Mouse (Mus musculus): Measurements from ENCODE around the gene Depp1. TPM values are rescaled to one million over a fixed set of nuclear protein-coding genes. Genes with fewer than 3 reads are reported as not detected.
"Not testable (repeated sequence)": the region's sequence is repeated elsewhere in the genome, so short reads cannot be mapped to it uniquely, and the experiment has no call there.

Gene Depp1
- polyA plus RNA-seq (2017; shearing (Covaris generic)): not detected

DNA sequence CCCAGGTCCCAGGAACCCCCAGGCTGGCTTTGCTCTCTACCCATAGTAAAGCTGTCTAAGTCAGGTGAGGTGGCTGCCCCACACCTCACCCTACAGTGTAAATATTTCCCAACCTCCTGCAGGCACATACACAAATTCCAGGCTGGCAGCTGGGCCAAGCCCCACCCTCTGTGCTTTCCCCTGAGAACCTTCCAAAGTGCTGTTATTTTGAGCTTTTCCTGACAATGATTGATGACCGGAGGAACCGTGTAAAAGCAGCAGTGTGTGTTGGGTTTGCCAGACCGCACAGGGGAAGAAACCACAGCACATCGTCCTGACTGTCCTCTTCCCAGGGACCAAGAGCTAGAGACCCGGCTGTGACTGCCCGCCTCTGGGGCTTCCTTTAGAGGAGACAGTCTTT is at the start of gene Depp1:
TSS of gene Depp1 (plus strand) at position 204 of the 400 bp plus-strand sequence.
- ATAC-seq: no peak

- not testable (repeated sequence) for ATAC-seq
Measured at GRCm38 (mm10) chr6:116600969-116601368, 49.4 kb upstream of the Depp1 start.

- no peak for ATAC-seq
Measured at GRCm38 (mm10) chr6:116607230-116607629, 43.2 kb upstream of the Depp1 start.

- no peak for ATAC-seq
Measured at GRCm38 (mm10) chr6:116615719-116616118, 34.7 kb upstream of the Depp1 start.

DNA sequence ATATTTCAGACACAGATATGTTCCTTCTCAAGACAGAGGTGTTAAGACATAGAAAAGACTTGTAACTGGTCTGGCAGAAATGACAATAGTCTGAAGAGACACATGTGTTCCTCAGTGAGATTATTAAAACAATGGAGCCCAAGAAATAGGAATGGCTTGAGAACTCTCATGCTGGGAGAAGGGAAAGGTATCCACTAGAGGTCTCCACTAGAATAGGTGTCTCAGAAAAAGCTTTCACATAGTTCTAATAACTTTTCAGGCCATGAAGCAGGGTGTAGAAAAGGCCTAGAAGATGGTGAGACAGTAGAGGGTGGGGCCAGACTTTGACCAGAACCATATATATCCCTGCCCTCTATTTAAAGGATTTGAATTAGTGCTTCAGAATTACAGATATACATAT is 32.3 kb upstream of the Depp1 start:
- ATAC-seq: no peak

- no peak for ATAC-seq
Measured at GRCm38 (mm10) chr6:116621318-116622023, 28.9 kb upstream of the Depp1 start.

DNA sequence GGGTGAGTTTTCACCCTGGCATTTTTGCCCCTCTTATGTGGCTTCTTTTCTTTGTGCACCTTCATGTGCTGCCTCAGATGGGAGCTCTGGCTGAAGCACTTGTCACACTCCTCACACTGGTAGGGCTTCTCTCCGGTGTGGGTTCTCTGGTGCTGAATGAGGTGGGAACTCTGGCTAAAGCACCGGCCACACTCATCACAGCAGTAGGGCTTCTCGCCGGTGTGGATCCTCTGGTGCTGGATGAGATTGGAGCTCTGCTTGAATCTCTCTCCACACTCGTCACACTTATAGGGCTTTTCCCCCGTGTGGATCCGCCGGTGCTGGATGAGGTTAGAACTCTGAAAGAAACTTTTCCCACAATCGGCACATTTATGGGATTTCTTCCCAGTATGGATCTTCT is 24.0 kb upstream of the Depp1 start:
- ATAC-seq: not testable (repeated sequence)

GRCm38 (mm10) chr6:116628095-116628494 is 22.3 kb upstream of the Depp1 start:
- no peak for ATAC-seq

DNA sequence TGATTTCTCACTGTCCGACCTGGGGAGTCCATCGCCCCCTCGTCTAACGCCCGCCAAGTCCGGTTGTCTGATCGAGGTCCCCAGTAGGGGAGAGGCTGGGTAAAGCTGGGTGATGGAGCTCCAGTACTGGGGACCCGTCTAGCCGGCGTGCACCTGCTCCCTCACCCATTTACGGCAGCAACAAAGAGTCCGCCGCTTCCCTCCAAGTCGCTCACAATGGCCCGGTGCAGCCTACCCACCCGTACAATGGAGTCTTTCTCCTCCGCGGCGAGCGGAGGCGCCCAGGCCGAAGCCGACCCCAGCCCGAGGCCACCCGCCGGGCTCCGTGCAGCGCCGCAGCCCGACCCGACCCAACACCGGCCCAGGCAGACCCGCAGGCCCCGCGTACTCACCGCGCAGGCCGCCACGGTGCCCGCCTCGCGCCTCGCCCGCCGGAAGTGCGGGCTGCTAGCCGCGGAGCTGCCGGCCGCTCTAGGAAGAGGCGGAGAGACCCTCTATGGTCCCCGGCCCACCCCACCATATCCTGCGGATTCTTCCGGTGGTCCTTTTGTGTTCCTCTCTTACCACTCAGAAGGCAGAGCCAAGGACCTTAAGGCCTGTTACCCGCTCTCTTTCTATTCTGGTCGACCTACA is 21.8 kb upstream of the Depp1 start, which contains the start of gene Zfp422:
TSS of gene Zfp422 (minus strand) at position 461 of the 633 bp plus-strand sequence.
- peak; percentile 74 for ATAC-seq

- ATAC-seq: no peak
Measured at GRCm38 (mm10) chr6:116629766-116630165, 20.6 kb upstream of the Depp1 start.

- peak; percentile 42 for ATAC-seq
Measured at GRCm38 (mm10) chr6:116632129-116632528, 18.3 kb upstream of the Depp1 start.

- no peak for ATAC-seq
Measured at GRCm38 (mm10) chr6:116633741-116634695, 16.4 kb upstream of the Depp1 start.

- ATAC-seq: no peak
Measured at GRCm38 (mm10) chr6:116635251-116636180, 14.9 kb upstream of the Depp1 start.

DNA sequence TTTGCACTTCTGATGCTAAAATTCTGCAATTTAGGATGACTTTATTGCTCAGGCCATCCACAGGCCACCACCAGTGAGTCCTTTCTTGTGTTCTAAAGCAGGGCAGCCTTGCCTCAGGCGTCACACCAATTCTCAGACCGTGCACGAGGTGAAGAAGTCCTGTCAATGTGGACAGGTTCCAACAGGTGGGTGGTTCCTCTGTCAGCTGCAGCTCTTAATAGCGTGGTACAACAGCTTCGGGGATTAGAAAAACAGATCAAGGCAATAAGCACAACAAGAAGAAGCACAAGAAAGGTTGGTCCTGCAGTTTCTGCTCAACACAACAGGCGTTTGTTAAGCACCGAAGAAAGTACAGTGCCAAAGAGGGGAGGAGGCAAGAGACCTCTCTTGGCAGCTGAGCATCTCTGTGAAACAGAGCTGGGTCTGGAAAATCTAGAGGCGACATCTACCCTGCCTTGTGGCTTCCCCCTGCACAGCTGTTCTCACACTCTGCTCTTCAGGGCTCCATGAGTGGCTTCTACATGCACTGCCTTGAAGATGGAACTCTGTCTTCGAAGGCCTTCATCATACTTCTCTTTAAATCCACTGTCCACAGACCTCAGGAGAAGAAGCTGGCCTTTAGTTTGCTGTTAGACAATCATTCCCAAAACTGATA is 13.7 kb upstream of the Depp1 start:
- ATAC-seq: no peak

GRCm38 (mm10) chr6:116637496-116637895 is 12.9 kb upstream of the Depp1 start:
- ATAC-seq: no peak

DNA sequence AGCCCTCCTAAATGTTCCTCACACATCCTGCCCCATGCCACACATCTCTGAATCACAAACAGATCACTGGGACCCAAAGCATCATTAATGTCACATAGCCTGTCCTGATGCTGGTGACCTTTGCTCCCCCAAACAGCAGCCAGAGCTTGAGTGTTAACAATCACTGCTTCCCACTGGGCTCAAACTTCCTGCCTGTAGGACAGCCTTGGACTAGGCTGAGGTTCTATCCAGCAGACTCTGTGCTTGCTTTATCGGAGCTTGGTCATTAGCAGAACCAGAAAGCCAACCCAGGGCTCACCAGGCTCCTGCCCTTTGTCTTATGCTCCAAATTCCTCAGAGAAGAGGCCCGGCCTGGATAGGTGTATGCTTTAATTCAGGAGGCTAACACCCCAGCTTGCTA is 11.5 kb upstream of the Depp1 start:
- ATAC-seq: no peak

GRCm38 (mm10) chr6:116639663-116640062 is 10.7 kb upstream of the Depp1 start:
- ATAC-seq: no peak

GRCm38 (mm10) chr6:116642942-116643341 is 7.5 kb upstream of the Depp1 start:
- ATAC-seq: no peak

DNA sequence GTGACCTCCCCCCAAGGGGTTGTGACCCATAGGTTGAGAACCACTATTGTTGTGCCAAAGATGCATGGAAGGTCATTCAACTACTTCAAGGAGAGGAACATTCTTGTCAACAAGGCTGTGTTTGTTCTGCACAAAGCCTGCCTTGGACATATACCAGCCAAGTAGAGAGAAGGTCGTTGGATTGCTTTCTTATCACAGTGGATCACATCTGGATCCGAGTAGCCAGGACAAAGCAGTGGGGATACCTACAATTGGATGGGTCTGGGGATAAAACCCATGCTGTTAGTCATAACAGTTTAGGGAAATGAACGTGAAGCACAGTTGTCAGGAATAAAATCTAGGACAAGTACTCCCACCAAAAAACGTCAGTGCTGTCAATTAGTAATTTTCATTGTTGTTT is 6.5 kb upstream of the Depp1 start:
- no peak for ATAC-seq

GRCm38 (mm10) chr6:116644335-116644734 is 6.1 kb upstream of the Depp1 start:
- ATAC-seq: no peak

- ATAC-seq: no peak
Measured at GRCm38 (mm10) chr6:116647763-116648162, 2.6 kb upstream of the Depp1 start.

Data from CD4-positive, CD25-positive, alpha-beta regulatory T cell, adult 4 months (primary cell).